Mouse (Mus musculus) embryonic facial prominence, embryonic 15.5 days (tissue): ENCODE data around the gene Slc38a9. TPM values are rescaled to one million over a fixed set of nuclear protein-coding genes. Genes with fewer than 3 reads are reported as not detected.

Source experiments
- ATAC-seq: fragments of 200-750 bp; cut with Nextera tagmentation; 2 replicates; pipeline ENCODE4 v1.8.0; 2017; ENCODE audit warnings: low read depth, moderate TSS enrichment; ENCODE audit not compliant: insufficient number of reproducible peaks, low FRiP score, low TSS enrichment
- H3K27ac ChIP-seq: fragments of 300-500 bp; sonication (generic); replicated peaks from 2 replicates; pipeline ENCODE4 v1.5.1; 2015; ENCODE audit warnings: mild to moderate bottlenecking, inconsistent platforms
- H3K27me3 ChIP-seq: fragments of 300-500 bp; sonication (generic); 2 replicates; pipeline ENCODE4 v1.6.1; 2015; ENCODE audit warnings: inconsistent platforms
- H3K36me3 ChIP-seq: fragments of 300-500 bp; sonication (generic); 2 replicates; pipeline ENCODE4 v1.6.1; 2015; ENCODE audit warnings: mild to moderate bottlenecking, inconsistent platforms
- H3K4me1 ChIP-seq: fragments of 300-500 bp; sonication (generic); 2 replicates; pipeline ENCODE4 v1.6.1; 2015; ENCODE audit warnings: inconsistent platforms
- H3K4me2 ChIP-seq: fragments of 300-500 bp; sonication (generic); replicated peaks from 2 replicates; pipeline ENCODE4 v1.6.1; 2015; ENCODE audit warnings: mild to moderate bottlenecking, inconsistent platforms
- H3K4me3 ChIP-seq: fragments of 300-500 bp; sonication (generic); replicated peaks from 2 replicates; pipeline ENCODE4 v1.5.1; 2015; ENCODE audit warnings: mild to moderate bottlenecking, inconsistent platforms
- H3K9ac ChIP-seq: fragments of 300-500 bp; sonication (generic); 2 replicates; pipeline ENCODE4 v1.6.1; 2015; ENCODE audit warnings: inconsistent platforms
- H3K9me3 ChIP-seq: fragments of 300-500 bp; sonication (generic); replicated peaks from 2 replicates; pipeline ENCODE4 v1.6.1; 2016; ENCODE audit warnings: inconsistent platforms
- WGBS: fragments of 180-500 bp; shearing (Covaris S2); methylation state at CpG from one replicate; pipeline ENCODE4 v1.1.7; 2015; 5-methylcytosine and 5-hydroxymethylcytosine counted together
- polyA plus RNA-seq: library from polyadenylated mRNA; unstranded; fragments of >200 nt; fragmentation: Nextera tagmentation; extraction: Ambion mirVana; gene quantifications from 2 replicates; pipeline ENCODE4 v1.2.1, GENCODE M21; 2015

The Slc38a9 gene
- polyA plus RNA-seq, 1 experiment from 2014 or later = 19.0 TPM

- H3K4me1 ChIP-seq = peaks cover 28% of the 10 kb centered on the region
- no peak overlapping the region for H3K4me3 ChIP-seq
- H3K9ac ChIP-seq = no peak overlapping the region
- no peak for ATAC-seq
- H3K27me3 ChIP-seq = no peaks in the 10 kb centered on the region
- no peaks in the 10 kb centered on the region for H3K9me3 ChIP-seq
- no peak overlapping the region for H3K4me2 ChIP-seq
- no peak overlapping the region for H3K27ac ChIP-seq
- no peaks in the 10 kb centered on the region for H3K36me3 ChIP-seq
- 68% methylated on average over 6 of the region's 6 CpGs for WGBS
These were observed 87.4 kb downstream of the Slc38a9 start for GRCm38 (mm10) chr13:112747808-112748430.

DNA sequence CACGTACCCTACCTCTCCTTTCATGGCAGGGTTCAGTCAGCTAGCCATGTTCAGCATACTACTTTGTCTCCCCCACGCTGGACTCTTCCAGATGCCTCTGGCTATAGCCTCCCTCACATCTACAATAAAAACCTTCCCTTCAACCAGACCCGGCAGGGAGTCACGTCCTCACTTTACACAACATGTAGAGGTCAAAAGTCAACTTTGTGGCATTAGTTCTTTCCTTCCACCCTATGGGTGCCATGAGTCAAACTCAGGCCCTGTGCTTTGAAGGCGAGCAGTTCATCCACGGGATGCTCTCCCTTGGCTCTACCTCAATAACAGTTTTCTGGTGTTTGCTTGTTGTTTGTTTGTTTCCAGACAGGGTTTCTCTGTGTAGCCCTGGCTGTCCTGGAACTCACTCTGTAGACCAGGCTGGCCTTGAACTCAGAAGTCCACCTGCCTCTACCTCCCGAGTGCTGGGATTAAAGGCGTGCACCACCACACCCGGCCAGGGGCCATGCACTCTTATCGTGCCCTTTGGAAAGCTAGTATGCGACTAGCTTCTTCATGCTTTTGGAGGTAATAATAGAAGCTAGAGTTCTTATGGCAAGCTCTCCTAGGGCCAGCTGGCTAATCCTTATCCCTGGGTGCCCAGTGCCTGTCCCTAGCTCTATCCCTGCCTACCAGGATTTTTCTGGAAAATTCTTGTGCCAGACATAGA, 88.4 kb downstream of the Slc38a9 start:
- Histone ChIP-seq H3K36me3 (no peaks in the 10 kb centered on the region), H3K27me3 (no peaks in the 10 kb centered on the region), H3K4me3 (no peak overlapping the region), H3K4me2 (no peak overlapping the region), H3K9ac (no peak overlapping the region), H3K27ac (no peak overlapping the region), H3K4me1 (peaks cover 35% of the 10 kb centered on the region), H3K9me3 (no peaks in the 10 kb centered on the region)
- ATAC-seq = no peak
- 85% methylated on average over 11 of the region's 11 CpGs for WGBS

GRCm38 (mm10) chr13:112749881-112750280, 89.3 kb downstream of the Slc38a9 start:
- Histone ChIP-seq H3K4me1 (peaks cover 34% of the 10 kb centered on the region), H3K9me3 (no peaks in the 10 kb centered on the region), H3K27ac (no peak overlapping the region), H3K9ac (no peak overlapping the region), H3K4me2 (no peak overlapping the region), H3K27me3 (no peaks in the 10 kb centered on the region), H3K36me3 (no peaks in the 10 kb centered on the region), H3K4me3 (no peak overlapping the region)
- no peak for ATAC-seq
- WGBS = 95% methylated on average over 2 of the region's 2 CpGs

DNA sequence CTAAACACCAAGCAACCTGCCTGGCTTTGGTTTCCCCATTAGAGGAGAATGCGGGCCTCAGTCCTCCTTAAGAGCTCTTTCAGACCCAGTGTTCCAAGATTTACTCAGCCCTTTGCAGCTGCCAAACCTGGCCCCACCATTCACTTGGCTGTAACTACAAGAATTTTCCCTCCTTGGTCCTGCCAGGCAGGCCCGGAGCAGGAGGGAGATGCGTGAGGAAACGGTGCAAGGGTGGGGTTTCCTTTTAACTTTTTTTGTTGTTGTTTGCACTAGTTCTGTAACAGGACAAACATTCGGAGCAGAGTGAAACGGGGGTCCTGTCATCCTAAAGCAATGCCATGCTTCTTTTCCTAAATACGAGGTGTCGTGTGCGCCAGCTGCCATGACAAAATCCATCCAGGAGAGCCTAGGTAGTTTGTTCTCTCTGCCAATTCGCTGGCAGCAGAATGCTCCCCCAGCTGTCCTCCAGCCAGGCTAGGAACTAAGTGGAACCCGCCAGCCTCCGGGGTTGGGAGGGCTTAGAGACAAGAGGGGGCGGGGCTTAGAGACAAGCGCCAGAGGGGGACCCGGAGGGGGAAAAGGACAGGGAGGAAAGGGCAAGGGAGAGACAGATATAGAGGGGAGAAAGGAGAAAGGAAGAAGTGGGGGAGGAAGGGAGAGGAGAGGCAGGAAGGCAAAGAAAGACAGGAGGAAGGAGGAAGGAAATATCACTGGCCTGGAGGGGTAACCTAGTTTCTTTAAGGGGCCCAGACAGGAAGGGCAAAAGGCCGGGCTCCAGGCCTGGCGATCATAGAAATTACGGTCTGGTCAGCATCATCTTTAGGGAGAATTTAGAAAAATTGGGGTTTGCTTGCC, 91.1 kb downstream of the Slc38a9 start:
- 0 out of 2 replicates have a peak, but pooled peaks have one; percentile 41 for ATAC-seq
- peak overlapping the region; percentile 78 for H3K27ac ChIP-seq
- H3K9ac ChIP-seq = no peak overlapping the region
- H3K9me3 ChIP-seq = no peaks in the 10 kb centered on the region
- H3K4me2 ChIP-seq = peak overlapping the region; percentile 36
- H3K4me3 ChIP-seq = 0 out of 2 replicates have a peak overlapping the region, but pooled peaks have one; percentile 2
- H3K27me3 ChIP-seq = no peaks in the 10 kb centered on the region
- 28% methylated on average over 18 of the region's 18 CpGs for WGBS
- no peaks in the 10 kb centered on the region for H3K36me3 ChIP-seq
- H3K4me1 ChIP-seq = peaks cover 43% of the 10 kb centered on the region

GRCm38 (mm10) chr13:112752309-112752975, 91.9 kb downstream of the Slc38a9 start:
- no peaks in the 10 kb centered on the region for H3K27me3 ChIP-seq
- no peaks in the 10 kb centered on the region for H3K9me3 ChIP-seq
- H3K27ac ChIP-seq = peak overlapping the region; percentile 78
- 59% methylated on average over 11 of the region's 11 CpGs for WGBS
- H3K4me2 ChIP-seq = peak overlapping the region; percentile 36; the same call in 1 of the 2 replicates
- H3K4me3 ChIP-seq = no peak overlapping the region
- H3K4me1 ChIP-seq = peaks cover 43% of the 10 kb centered on the region
- H3K36me3 ChIP-seq = no peaks in the 10 kb centered on the region
- ATAC-seq = no peak
- no peak overlapping the region for H3K9ac ChIP-seq

DNA sequence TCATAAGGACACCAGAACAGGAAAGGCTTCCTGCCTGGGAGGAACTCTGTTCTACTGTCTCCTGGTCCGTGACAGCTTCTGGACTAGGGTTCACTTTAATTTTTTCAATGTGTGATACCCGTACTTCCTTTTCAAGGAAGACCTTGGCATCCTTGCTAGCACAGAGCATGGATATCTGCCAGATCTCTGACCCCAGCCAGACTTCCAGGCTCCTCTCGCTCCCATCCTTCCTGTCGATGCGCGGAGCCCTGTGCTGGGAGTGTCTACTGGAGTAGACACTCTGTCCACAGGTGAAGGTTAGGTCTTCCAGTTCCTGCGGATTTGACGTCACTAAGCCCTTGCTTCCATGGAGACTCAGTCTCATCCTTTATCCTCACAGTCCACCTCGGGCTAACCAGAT, 93.0 kb downstream of the Slc38a9 start:
- Histone ChIP-seq H3K27me3 (no peaks in the 10 kb centered on the region), H3K4me1 (peaks cover 43% of the 10 kb centered on the region), H3K36me3 (no peaks in the 10 kb centered on the region), H3K9ac (no peak overlapping the region), H3K9me3 (no peaks in the 10 kb centered on the region), H3K4me2 (no peak overlapping the region), H3K27ac (0 out of 2 replicates have a peak overlapping the region, but pooled peaks have one; percentile 22), H3K4me3 (no peak overlapping the region)
- no peak for ATAC-seq
- WGBS = 69% methylated on average over 9 of the region's 9 CpGs

- WGBS = 17% methylated on average over 4 of the region's 4 CpGs
These were observed 94.3 kb downstream of the Slc38a9 start for GRCm38 (mm10) chr13:112754871-112755270.

DNA sequence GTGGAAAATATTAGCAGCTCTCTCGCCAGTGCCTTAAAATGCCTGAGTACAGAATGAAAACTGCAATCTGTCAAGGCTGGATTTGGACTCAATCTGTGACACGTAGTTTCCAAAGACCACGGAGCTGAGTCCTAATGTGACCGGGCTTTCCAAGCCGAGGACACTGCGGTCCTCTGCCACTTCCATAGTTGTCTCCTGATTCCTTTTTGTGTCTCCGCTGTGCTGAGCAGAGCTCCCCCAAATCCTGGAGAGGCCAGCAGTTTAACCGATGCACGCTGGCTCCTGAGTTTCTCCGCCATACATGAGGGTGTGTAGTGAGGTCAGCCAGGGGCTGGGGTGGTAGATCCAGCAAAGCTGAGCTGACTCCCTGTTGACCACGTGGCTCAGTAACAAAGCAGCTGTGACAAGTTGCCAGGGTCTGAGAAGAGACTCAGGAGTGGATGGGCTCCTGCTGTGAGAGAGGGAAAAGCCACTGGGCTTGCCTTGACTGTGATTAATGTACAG, 95.0 kb downstream of the Slc38a9 start:
- peaks cover 54% of the 10 kb centered on the region for H3K4me1 ChIP-seq
- ATAC-seq = 0 out of 2 replicates have a peak, but pooled peaks have one; percentile 43

More at GRCm38 (mm10) chr13:112754871-112755270, 94.3 kb downstream of the Slc38a9 start:
- H3K27me3 ChIP-seq = no peaks in the 10 kb centered on the region
- ATAC-seq = no peak
- peaks cover 48% of the 10 kb centered on the region for H3K4me1 ChIP-seq
- peak overlapping the region; percentile 76 for H3K27ac ChIP-seq
- H3K4me3 ChIP-seq = no peak overlapping the region
- H3K4me2 ChIP-seq = no peak overlapping the region
- H3K9me3 ChIP-seq = no peaks in the 10 kb centered on the region
- no peaks in the 10 kb centered on the region for H3K36me3 ChIP-seq
- H3K9ac ChIP-seq = no peak overlapping the region

GRCm38 (mm10) chr13:112757395-112757794, 96.8 kb downstream of the Slc38a9 start:
- H3K36me3 ChIP-seq = no peaks in the 10 kb centered on the region
- no peak for ATAC-seq
- no peak overlapping the region for H3K27ac ChIP-seq
- peaks cover 46% of the 10 kb centered on the region for H3K4me1 ChIP-seq
- no peak overlapping the region for H3K4me3 ChIP-seq
- whole genome bisulfite sequencing = 79% methylated on average over 9 of the region's 9 CpGs
- H3K9ac ChIP-seq = no peak overlapping the region
- H3K27me3 ChIP-seq = no peaks in the 10 kb centered on the region
- H3K4me2 ChIP-seq = no peak overlapping the region
- H3K9me3 ChIP-seq = no peaks in the 10 kb centered on the region

More for the DNA sequence above, 95.0 kb downstream of the Slc38a9 start:
- Histone ChIP-seq H3K9ac (no peak overlapping the region), H3K4me3 (no peak overlapping the region), H3K27ac (peak overlapping the region; percentile 76), H3K27me3 (no peaks in the 10 kb centered on the region), H3K36me3 (no peaks in the 10 kb centered on the region), H3K9me3 (no peaks in the 10 kb centered on the region), H3K4me2 (no peak overlapping the region)
- 35% methylated on average over 11 of the region's 11 CpGs for WGBS

GRCm38 (mm10) chr13:112758546-112759090, 98.1 kb downstream of the Slc38a9 start:
- no peak for ATAC-seq
- Histone ChIP-seq H3K4me1 (peaks cover 43% of the 10 kb centered on the region), H3K4me3 (no peak overlapping the region), H3K36me3 (no peaks in the 10 kb centered on the region), H3K9ac (no peak overlapping the region), H3K9me3 (no peaks in the 10 kb centered on the region), H3K27ac (no peak overlapping the region), H3K4me2 (no peak overlapping the region), H3K27me3 (no peaks in the 10 kb centered on the region)
- 50% methylated on average over 6 of the region's 6 CpGs for WGBS
